8 mouse cellular contexts compared by ENCODE assay signal in the genomic region with DNA sequence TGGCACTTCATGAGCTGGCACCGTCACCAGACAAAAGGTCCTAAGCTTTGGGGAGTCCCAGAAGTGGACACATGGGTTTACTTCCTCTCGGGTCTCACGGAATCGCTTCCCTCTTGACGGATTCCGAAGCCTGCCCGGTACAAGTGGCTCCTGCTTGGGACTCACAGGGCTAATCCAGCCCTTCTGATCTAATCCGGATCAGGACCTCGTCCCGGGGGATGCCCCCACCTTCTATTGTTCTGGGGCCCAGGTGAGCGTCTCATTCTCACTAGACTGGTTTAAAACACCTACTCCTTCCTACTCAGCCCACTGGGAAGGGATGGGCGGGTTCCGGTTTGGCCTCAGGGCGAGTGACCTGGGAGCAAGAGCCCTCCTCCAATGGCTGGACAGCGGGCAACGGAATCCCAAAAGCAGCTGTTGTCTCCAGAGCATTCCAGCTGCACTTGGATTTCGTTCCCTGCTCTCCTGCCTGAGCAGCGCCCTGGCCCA. TPM values are rescaled to one million over a fixed set of nuclear protein-coding genes. Genes with fewer than 3 reads are reported as not detected.
DNase-seq lines count a peak whose midpoint lies in the region; ATAC-seq lines count a peak whose summit lies in the region.

No protein-coding gene starts in this region.

- peaks cover 55% of the 10 kb centered on the region for H3K36me3 ChIP-seq in forebrain, embryonic 12.5 days (replicated peaks)
- peaks cover 16% of the 10 kb centered on the region for H3K36me3 ChIP-seq in intestine, embryonic 16.5 days (ENCODE audit: control insufficient read depth, insufficient read depth, low read length)
- peaks cover 31% of the 10 kb centered on the region for H3K36me3 ChIP-seq in lung, embryonic 16.5 days (ENCODE audit: control insufficient read depth, insufficient read depth, low read length)

- H3K4me2 ChIP-seq in forebrain, embryonic 12.5 days, result peak overlapping the region; percentile 98
- H3K4me2 ChIP-seq in intestine, embryonic 16.5 days (ENCODE audit: low read depth, low read length), result peak overlapping the region; percentile 98
- H3K4me2 ChIP-seq in lung, embryonic 16.5 days (ENCODE audit: low read depth, low read length), result peak overlapping the region; percentile 98

- peak overlapping the region; percentile 97 for H3K27ac ChIP-seq in forebrain, embryonic 12.5 days
- peak overlapping the region; percentile 98 for H3K27ac ChIP-seq in intestine, embryonic 16.5 days (ENCODE audit: low read length)
- H3K27ac ChIP-seq in lung, embryonic 16.5 days (ENCODE audit: low read length), result peak overlapping the region; percentile 97

- no peaks in the 10 kb centered on the region for H3K9me3 ChIP-seq in forebrain, embryonic 12.5 days
- H3K9me3 ChIP-seq in intestine, embryonic 16.5 days (ENCODE audit: control insufficient read depth, low read length), result no peaks in the 10 kb centered on the region
- no peaks in the 10 kb centered on the region for H3K9me3 ChIP-seq in lung, embryonic 16.5 days (ENCODE audit: control insufficient read depth, low read length)

- H3K9ac ChIP-seq in forebrain, embryonic 12.5 days, result peak overlapping the region; percentile 68
- H3K9ac ChIP-seq in intestine, embryonic 16.5 days (ENCODE audit: low read depth, low read length), result peak overlapping the region; percentile 89
- peak overlapping the region; percentile 87 for H3K9ac ChIP-seq in lung, embryonic 16.5 days (ENCODE audit: low read length)

- DNase-seq in urinary bladder, postnatal 14 days (ENCODE audit: low spot score), result peak; percentile 40
- DNase-seq in urinary bladder, adult 2 months (ENCODE audit: low spot score), result no peak
- peak; percentile 32 to 49 for DNase-seq in spleen, postnatal 36 days (ENCODE audit: low spot score in 2 of 2)
- no peak for DNase-seq in cerebellum, adult 9-11 months
- DNase-seq in layer of hippocampus, postnatal 14 days (ENCODE audit: low spot score in 2 of 2), result no peak

- H3K4me3 ChIP-seq in forebrain, embryonic 12.5 days (replicated peaks), result peak overlapping the region; percentile 61
- H3K4me3 ChIP-seq in intestine, embryonic 16.5 days (ENCODE audit: low read length), result peak overlapping the region; percentile 82
- peak overlapping the region; percentile 82 for H3K4me3 ChIP-seq in lung, embryonic 16.5 days (ENCODE audit: low read length)

- WGBS in forebrain, embryonic 12.5 days, result 7% methylated on average over 18 of the region's 18 CpGs
- WGBS in intestine, embryonic 16.5 days, result 10% methylated on average over 18 of the region's 18 CpGs
- WGBS in lung, embryonic 16.5 days, result 9% methylated on average over 18 of the region's 18 CpGs

- no peak for ATAC-seq in forebrain, embryonic 12.5 days (ENCODE audit: low FRiP score)
- ATAC-seq in intestine, embryonic 16.5 days, result no peak
- no peak for ATAC-seq in lung, embryonic 16.5 days (ENCODE audit: low read depth)

- peaks cover 51% of the 10 kb centered on the region for H3K4me1 ChIP-seq in forebrain, embryonic 12.5 days
- peaks cover 31% of the 10 kb centered on the region for H3K4me1 ChIP-seq in intestine, embryonic 16.5 days (ENCODE audit: control insufficient read depth, insufficient read depth, low read length)
- peaks cover 24% of the 10 kb centered on the region for H3K4me1 ChIP-seq in lung, embryonic 16.5 days (replicated peaks; ENCODE audit: control insufficient read depth, insufficient read depth, low read length)

- no peaks in the 10 kb centered on the region for H3K27me3 ChIP-seq in forebrain, embryonic 12.5 days
- no peaks in the 10 kb centered on the region for H3K27me3 ChIP-seq in intestine, embryonic 16.5 days (replicated peaks; ENCODE audit: control insufficient read depth, insufficient read depth, low read length)
- no peaks in the 10 kb centered on the region for H3K27me3 ChIP-seq in lung, embryonic 16.5 days (ENCODE audit: control insufficient read depth, insufficient read depth, low read depth, low read length)

RNA-seq across cellular contexts. Expression of a gene that starts 0.7 kb away (rescaled TPM):
- polyA plus RNA-seq in urinary bladder, adult 2 months (2012; rRNA removed), result 26.2 and 33.6 TPM in 2 replicates
- polyA plus RNA-seq in forebrain, embryonic 12.5 days (2016; fragmentation: Nextera tagmentation; extraction: Ambion mirVana), result 54.5 and 58.3 TPM in 2 replicates
- polyA plus RNA-seq in intestine, embryonic 16.5 days (2015; fragmentation: Nextera tagmentation; extraction: Ambion mirVana), result 41.1 and 42.1 TPM in 2 replicates
- 55.8 and 60.2 TPM in 2 replicates for polyA plus RNA-seq in lung, embryonic 16.5 days (2015; fragmentation: Nextera tagmentation; extraction: Ambion mirVana)
- total RNA-seq in layer of hippocampus, postnatal 14 days (2021), result 10 to 100 TPM; 52.0 to 54.6 TPM

RNA-seq across cellular contexts. Expression of a gene that starts 1.7 kb away (rescaled TPM):
- polyA plus RNA-seq in urinary bladder, adult 2 months (2012; rRNA removed), result 120 and 184 TPM in 2 replicates
- 225 and 235 TPM in 2 replicates for polyA plus RNA-seq in forebrain, embryonic 12.5 days (2016; fragmentation: Nextera tagmentation; extraction: Ambion mirVana)
- 100 and 115 TPM in 2 replicates for polyA plus RNA-seq in intestine, embryonic 16.5 days (2015; fragmentation: Nextera tagmentation; extraction: Ambion mirVana)
- polyA plus RNA-seq in lung, embryonic 16.5 days (2015; fragmentation: Nextera tagmentation; extraction: Ambion mirVana), result 146 and 161 TPM in 2 replicates
- total RNA-seq in layer of hippocampus, postnatal 14 days (2021), result 10 to 100 TPM; 76.0 to 86.5 TPM

RNA-seq across cellular contexts. Expression of a gene that starts 7.9 kb away (rescaled TPM):
- 93.9 and 106 TPM in 2 replicates for polyA plus RNA-seq in urinary bladder, adult 2 months (2012; rRNA removed)
- 149 and 159 TPM in 2 replicates for polyA plus RNA-seq in forebrain, embryonic 12.5 days (2016; fragmentation: Nextera tagmentation; extraction: Ambion mirVana)
- polyA plus RNA-seq in intestine, embryonic 16.5 days (2015; fragmentation: Nextera tagmentation; extraction: Ambion mirVana), result 149 and 173 TPM in 2 replicates
- polyA plus RNA-seq in lung, embryonic 16.5 days (2015; fragmentation: Nextera tagmentation; extraction: Ambion mirVana), result 148 and 149 TPM in 2 replicates
- total RNA-seq in layer of hippocampus, postnatal 14 days (2021), result 10 to 100 TPM; 61.3 to 70.1 TPM

RNA-seq across cellular contexts. Expression of a gene that starts 10.6 kb away (rescaled TPM):
- 48.9 and 59.1 TPM in 2 replicates for polyA plus RNA-seq in urinary bladder, adult 2 months (2012; rRNA removed)
- polyA plus RNA-seq in forebrain, embryonic 12.5 days (2016; fragmentation: Nextera tagmentation; extraction: Ambion mirVana), result 254 and 285 TPM in 2 replicates
- polyA plus RNA-seq in intestine, embryonic 16.5 days (2015; fragmentation: Nextera tagmentation; extraction: Ambion mirVana), result 60.7 and 64.4 TPM in 2 replicates
- 122 and 128 TPM in 2 replicates for polyA plus RNA-seq in lung, embryonic 16.5 days (2015; fragmentation: Nextera tagmentation; extraction: Ambion mirVana)
- total RNA-seq in layer of hippocampus, postnatal 14 days (2021), result 100 to 1,000 TPM; 172 to 180 TPM

RNA-seq across cellular contexts. Expression of a gene that starts 29.5 kb away (rescaled TPM):
- 21.6 and 21.7 TPM in 2 replicates for polyA plus RNA-seq in urinary bladder, adult 2 months (2012; rRNA removed)
- polyA plus RNA-seq in forebrain, embryonic 12.5 days (2016; fragmentation: Nextera tagmentation; extraction: Ambion mirVana), result 16.2 and 18.4 TPM in 2 replicates
- 4.5 and 5.0 TPM in 2 replicates for polyA plus RNA-seq in intestine, embryonic 16.5 days (2015; fragmentation: Nextera tagmentation; extraction: Ambion mirVana)
- polyA plus RNA-seq in lung, embryonic 16.5 days (2015; fragmentation: Nextera tagmentation; extraction: Ambion mirVana), result 8.0 and 8.3 TPM in 2 replicates
- total RNA-seq in layer of hippocampus, postnatal 14 days (2021), result 10 to 100 TPM; 64.2 to 64.5 TPM

Comparison
In these comparisons a context has a peak if more than half of its experiments do, and no peak if none do; other contexts are left out.
1. DNase-seq: peak in urinary bladder, postnatal 14 days (single experiment) and spleen, postnatal 36 days (2 of 2); none in urinary bladder, adult 2 months (single experiment), cerebellum, adult 9-11 months (single experiment) and layer of hippocampus, postnatal 14 days (0 of 2).
2. Peak in every context shown above with its lines, with median percentiles within 50 percentile points of each other: H3K27ac ChIP-seq, H3K4me2 ChIP-seq, H3K4me3 ChIP-seq and H3K9ac ChIP-seq.